Mouse (Mus musculus) hindbrain, embryonic 14.5 days (tissue): ENCODE results near the gene Sapcd1. TPM values are rescaled to one million over a fixed set of nuclear protein-coding genes. Genes with fewer than 3 reads are reported as not detected.

Source experiments
- ATAC-seq: fragments of 200-750 bp; cut with Nextera tagmentation; 2 replicates; pipeline ENCODE4 v1.8.0; 2017; ENCODE audit warnings: moderate number of reproducible peaks, mild to moderate bottlenecking, moderate TSS enrichment, moderate library complexity; ENCODE audit not compliant: low FRiP score
- DNase-seq: peaks from one replicate; pipeline ENCODE4 v3.0.0-alpha.2; 2015; ENCODE audit warnings: low spot score
- H3K27ac ChIP-seq: fragments of 300-500 bp; sonication (generic); 2 replicates; pipeline ENCODE4 v1.5.1; 2014; ENCODE audit warnings: mild to moderate bottlenecking, moderate library complexity
- H3K27me3 ChIP-seq: fragments of 300-500 bp; sonication (generic); 2 replicates; pipeline ENCODE4 v1.6.1; 2014; ENCODE audit warnings: mild to moderate bottlenecking, low read length, mixed read lengths; ENCODE audit not compliant: control insufficient read depth, insufficient read depth
- H3K36me3 ChIP-seq: fragments of 300-500 bp; sonication (generic); replicated peaks from 2 replicates; pipeline ENCODE4 v1.6.1; 2014; ENCODE audit not compliant: control insufficient read depth, insufficient read depth
- H3K4me1 ChIP-seq: fragments of 300-500 bp; sonication (generic); replicated peaks from 2 replicates; pipeline ENCODE4 v1.6.1; 2014; ENCODE audit warnings: antibody characterized with exemption, low read length, mixed read lengths; ENCODE audit not compliant: control insufficient read depth, insufficient read depth
- H3K4me2 ChIP-seq: fragments of 300-500 bp; sonication (generic); replicated peaks from 2 replicates; pipeline ENCODE4 v1.6.1; 2014; ENCODE audit warnings: mild to moderate bottlenecking, moderate library complexity
- H3K4me3 ChIP-seq: fragments of 300-500 bp; sonication (generic); replicated peaks from 2 replicates; pipeline ENCODE4 v1.5.1; 2014; ENCODE audit warnings: mild to moderate bottlenecking, low read length
- H3K9ac ChIP-seq: fragments of 300-500 bp; sonication (generic); 2 replicates; pipeline ENCODE4 v1.6.1; 2014
- H3K9me3 ChIP-seq: fragments of 300-500 bp; sonication (generic); 2 replicates; pipeline ENCODE4 v1.6.1; 2016; ENCODE audit warnings: low read length; ENCODE audit not compliant: control insufficient read depth
- WGBS: fragments of 180-500 bp; shearing (Covaris S2); extraction: QIAGEN DNeasy Blood & Tissue Kit; methylation state at CpG from one replicate; pipeline ENCODE4 v1.1.7; 2014; 5-methylcytosine and 5-hydroxymethylcytosine counted together
- polyA plus RNA-seq: library from polyadenylated mRNA; unstranded; fragments of >200 nt; fragmentation: Nextera tagmentation; extraction: Ambion mirVana; gene quantifications from 2 replicates; pipeline ENCODE4 v1.2.1, GENCODE M21; 2014

Gene Sapcd1
- polyA plus RNA-seq, 1 experiment from 2014 or later, result 1.4 TPM

DNA sequence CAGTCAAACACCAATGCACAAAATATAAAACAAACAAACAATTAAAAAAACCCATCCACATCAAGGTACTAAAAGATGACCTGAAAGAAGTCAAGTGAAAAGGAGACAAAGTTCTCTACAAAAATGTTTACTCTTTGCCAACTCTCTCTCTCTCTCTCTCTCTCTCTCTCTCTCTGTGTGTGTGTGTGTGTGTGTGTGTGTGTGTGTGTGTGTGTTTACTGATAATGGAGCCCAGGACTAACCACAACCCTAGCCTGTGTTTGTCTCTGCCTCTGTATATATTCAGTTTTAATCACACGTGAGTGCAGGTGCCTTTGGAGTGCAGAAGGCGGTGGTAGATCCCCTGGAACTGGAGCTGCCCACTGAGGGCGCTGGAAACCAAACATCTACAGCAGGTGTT, 29.3 kb upstream of the Sapcd1 start:
- DNase-seq (no peak), ATAC-seq (no peak)
- Histone ChIP-seq H3K9me3 (no peaks in the 10 kb centered on the region), H3K4me2 (no peak overlapping the region), H3K27ac (no peak overlapping the region), H3K9ac (no peak overlapping the region), H3K27me3 (no peaks in the 10 kb centered on the region), H3K4me1 (peaks cover 13% of the 10 kb centered on the region), H3K36me3 (peaks cover 33% of the 10 kb centered on the region), H3K4me3 (no peak overlapping the region)
- WGBS, result 82% methylated on average over 3 of the region's 3 CpGs

GRCm38 (mm10) chr17:35055691-35056495, 28.1 kb upstream of the Sapcd1 start:
- peaks cover 20% of the 10 kb centered on the region for H3K4me1 ChIP-seq
- no peaks in the 10 kb centered on the region for H3K9me3 ChIP-seq
- no peak overlapping the region for H3K4me3 ChIP-seq
- no peak overlapping the region for H3K9ac ChIP-seq
- H3K36me3 ChIP-seq, result peaks cover 23% of the 10 kb centered on the region
- no peaks in the 10 kb centered on the region for H3K27me3 ChIP-seq
- WGBS, result 95% methylated on average over 7 of the region's 7 CpGs
- no peak overlapping the region for H3K27ac ChIP-seq
- DNase-seq (no peak), ATAC-seq (no peak)
- H3K4me2 ChIP-seq, result no peak overlapping the region

GRCm38 (mm10) chr17:35052271-35052798, 24.5 kb upstream of the Sapcd1 start:
- ATAC-seq (no peak), DNase-seq (no peak)
- Histone ChIP-seq H3K27ac (peak overlapping the region; percentile 87), H3K4me1 (peaks cover 16% of the 10 kb centered on the region; the same call in 1 of the 2 replicates), H3K36me3 (peaks cover 18% of the 10 kb centered on the region; the same call in 1 of the 2 replicates), H3K4me3 (no peak overlapping the region), H3K9me3 (no peaks in the 10 kb centered on the region), H3K9ac (peak overlapping the region; percentile 53), H3K27me3 (no peaks in the 10 kb centered on the region), H3K4me2 (peak overlapping the region; percentile 59)
- 81% methylated on average over 12 of the region's 12 CpGs for WGBS

DNA sequence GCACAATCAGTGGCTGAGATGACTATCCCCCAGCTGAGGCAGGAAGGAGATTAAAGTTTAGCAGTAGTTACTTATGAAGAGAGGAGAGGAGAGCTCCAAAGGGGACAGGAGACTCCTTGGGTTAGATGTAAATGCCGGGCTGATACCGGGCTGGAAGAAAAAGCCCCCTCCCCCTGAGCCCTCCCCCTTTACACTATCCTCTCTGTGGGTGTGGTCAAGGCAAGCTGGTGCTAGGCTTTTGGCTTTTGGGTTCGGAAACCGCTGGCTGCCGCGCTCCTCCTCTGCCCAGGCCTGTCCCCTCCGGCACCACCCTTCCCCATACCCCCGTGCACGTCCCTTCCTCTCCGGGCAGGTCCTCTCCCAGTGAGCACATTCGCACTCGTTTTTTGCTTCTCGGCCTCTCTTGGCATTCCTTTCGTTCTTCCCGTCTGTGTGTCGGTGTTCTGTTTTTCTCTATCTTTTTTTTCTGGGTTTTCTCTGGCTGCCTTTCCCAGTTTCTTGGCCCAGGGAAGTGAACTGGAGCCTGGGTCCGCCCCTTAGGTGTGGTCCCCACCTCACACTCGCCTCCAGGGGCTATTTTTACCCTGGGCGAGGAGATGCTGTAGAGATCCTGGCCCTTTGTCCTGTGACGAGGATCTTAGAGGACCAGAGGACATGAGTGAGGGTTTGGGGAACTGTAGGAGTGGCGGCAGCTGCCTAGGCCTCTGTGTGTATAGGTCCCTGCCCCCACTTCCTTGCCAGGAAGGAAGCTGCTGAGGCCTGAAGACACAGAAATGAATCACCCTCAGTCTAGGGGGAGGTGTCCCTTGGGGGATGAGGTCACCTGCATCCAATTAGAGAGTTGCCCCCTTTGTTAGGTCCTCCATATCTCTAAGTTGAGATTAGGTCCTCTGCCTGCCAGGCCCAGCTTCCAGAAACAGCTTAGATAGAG, 23.6 kb upstream of the Sapcd1 start:
- Histone ChIP-seq H3K36me3 (peaks cover 18% of the 10 kb centered on the region; the same call in 1 of the 2 replicates), H3K4me1 (peaks cover 19% of the 10 kb centered on the region; the same call in 1 of the 2 replicates), H3K27ac (peak overlapping the region; percentile 87), H3K4me2 (peak overlapping the region; percentile 59), H3K9ac (peak overlapping the region; percentile 53), H3K27me3 (no peaks in the 10 kb centered on the region), H3K9me3 (no peaks in the 10 kb centered on the region), H3K4me3 (peak overlapping the region; percentile 39)
- DNase-seq (peak; percentile 62), ATAC-seq (peak; percentile 22; the same call in 1 of the 2 replicates)
- 3% methylated on average over 21 of the region's 21 CpGs for WGBS

- Histone ChIP-seq H3K4me2 (peak overlapping the region; percentile 59), H3K9ac (peak overlapping the region; percentile 62), H3K9me3 (no peaks in the 10 kb centered on the region), H3K4me1 (peaks cover 27% of the 10 kb centered on the region), H3K27ac (peak overlapping the region; percentile 88), H3K36me3 (0 out of 2 replicates have a peak, but pooled peaks cover 10% of the 10 kb centered on the region), H3K27me3 (no peaks in the 10 kb centered on the region), H3K4me3 (peak overlapping the region; percentile 39)
- ATAC-seq, result no peak
- 1% methylated on average over 27 of the region's 27 CpGs for WGBS
- DNase-seq, result no peak
These were observed 22.4 kb upstream of the Sapcd1 start for GRCm38 (mm10) chr17:35050126-35050750.

DNA sequence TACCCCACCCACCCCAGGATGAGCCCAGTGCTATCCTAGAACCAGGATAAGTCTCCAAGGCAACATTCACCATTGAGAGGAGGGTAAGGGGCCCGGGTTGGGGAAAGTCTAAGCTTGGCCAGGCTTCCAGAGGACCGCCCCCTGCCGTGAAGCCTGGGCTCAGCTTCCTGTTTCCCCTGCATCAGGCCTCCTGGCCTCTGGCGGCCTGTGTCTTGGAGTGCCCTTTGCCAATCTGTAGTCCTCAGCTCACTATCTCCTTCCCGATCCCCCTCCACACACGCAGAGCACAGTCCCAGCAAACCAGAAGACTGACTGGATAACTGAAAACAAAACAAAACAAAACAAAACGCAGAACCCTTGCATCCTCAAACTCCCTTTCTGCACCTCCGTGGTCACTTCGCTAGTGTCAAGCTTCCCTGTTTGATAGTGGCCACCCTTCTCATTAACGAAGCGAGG, 21.8 kb upstream of the Sapcd1 start, which contains the start of gene Clic1:
Clic1 (plus strand) TSS at position 406 of the 456 bp plus-strand sequence.
- H3K4me2 ChIP-seq, result peak within 1 kb of the TSS; percentile 59
- H3K4me3 ChIP-seq, result peak within 1 kb of the TSS; percentile 39
- no peaks in the 10 kb centered on the region for H3K9me3 ChIP-seq
- peaks cover 27% of the 10 kb centered on the region for H3K4me1 ChIP-seq
- WGBS, result 5% methylated on average over 11 of the region's 11 CpGs
- ATAC-seq (peak; percentile 1; the same call in 1 of the 2 replicates), DNase-seq (peak; percentile 65)
- H3K9ac ChIP-seq, result peak within 1 kb of the TSS; percentile 62
- H3K27me3 ChIP-seq, result no peaks in the 10 kb centered on the region
- 0 out of 2 replicates have a peak, but pooled peaks cover 10% of the 10 kb centered on the region for H3K36me3 ChIP-seq
- peak within 1 kb of the TSS; percentile 88 for H3K27ac ChIP-seq

GRCm38 (mm10) chr17:35048932-35049440, 21.2 kb upstream of the Sapcd1 start:
- no peak for ATAC-seq
- no peak overlapping the region for H3K4me3 ChIP-seq
- peaks cover 27% of the 10 kb centered on the region for H3K4me1 ChIP-seq
- DNase-seq, result no peak
- H3K9me3 ChIP-seq, result no peaks in the 10 kb centered on the region
- 0 out of 2 replicates have a peak, but pooled peaks cover 6% of the 10 kb centered on the region for H3K36me3 ChIP-seq
- WGBS, result 74% methylated on average over 5 of the region's 5 CpGs
- peak overlapping the region; percentile 88; the same call in 1 of the 2 replicates for H3K27ac ChIP-seq
- no peaks in the 10 kb centered on the region for H3K27me3 ChIP-seq
- peak overlapping the region; percentile 59 for H3K4me2 ChIP-seq
- no peak overlapping the region for H3K9ac ChIP-seq

- 0 out of 2 replicates have a peak, but pooled peaks cover 4% of the 10 kb centered on the region for H3K36me3 ChIP-seq
- H3K27ac ChIP-seq, result peak overlapping the region; percentile 14; the same call in 1 of the 2 replicates
- WGBS, result 39% methylated on average over 11 of the region's 11 CpGs
These were observed 20.5 kb upstream of the Sapcd1 start for GRCm38 (mm10) chr17:35048149-35048931.

More at GRCm38 (mm10) chr17:35048149-35048931, 20.5 kb upstream of the Sapcd1 start:
- no peak for ATAC-seq
- Histone ChIP-seq H3K4me1 (peaks cover 27% of the 10 kb centered on the region), H3K27me3 (no peaks in the 10 kb centered on the region), H3K4me2 (no peak overlapping the region), H3K4me3 (no peak overlapping the region), H3K9ac (no peak overlapping the region), H3K9me3 (no peaks in the 10 kb centered on the region)
- no peak for DNase-seq
